Mouse (Mus musculus) kidney, postnatal 25 days (tissue): ENCODE measurements around the gene Ncapd3.

Experiments used
- DNase-seq, 2 experiments: peaks; one replicate each; pipeline ENCODE4 v3.0.0; 2021; ENCODE audit warnings: mixed read lengths in 2 of 2

The Ncapd3 gene

DNA sequence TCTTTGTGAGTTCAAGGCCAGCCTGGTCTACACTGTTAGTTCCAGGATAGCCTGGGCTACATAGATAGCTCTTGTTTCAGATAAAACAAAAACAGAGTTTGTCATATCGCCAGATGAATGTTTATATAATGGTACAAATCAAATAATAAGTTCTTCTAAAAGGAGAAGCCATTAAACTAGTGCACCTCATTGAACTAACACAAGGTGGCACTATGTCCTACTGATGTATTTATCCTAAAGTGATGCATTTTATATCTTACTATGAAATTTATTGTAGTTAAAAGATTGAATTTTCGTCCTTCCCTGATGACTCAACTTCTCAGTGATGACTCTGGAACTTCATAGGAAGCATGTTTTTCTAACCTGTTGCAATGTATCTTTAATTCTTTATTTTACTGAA lies 19.5 kb downstream of the Ncapd3 start:
- DNase-seq = no peak

DNA sequence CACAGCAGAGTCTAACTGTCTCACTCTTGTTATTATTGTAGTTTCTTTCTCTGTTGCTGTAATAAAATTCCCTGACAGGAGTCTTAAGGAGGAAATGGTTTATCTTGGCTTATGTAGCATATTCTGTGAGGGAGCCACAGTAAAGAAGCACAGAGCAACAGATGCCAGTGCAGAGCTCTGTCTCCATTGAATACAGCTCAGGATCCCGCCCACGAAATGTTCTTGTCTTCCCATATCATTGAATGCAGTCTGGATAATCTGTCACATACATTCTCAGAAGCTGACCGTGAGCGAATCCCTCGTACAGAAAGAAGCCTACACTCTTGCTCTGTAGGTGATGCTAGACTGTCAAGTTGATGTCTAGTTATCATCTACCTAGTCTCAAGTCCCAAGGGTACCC lies 28.4 kb downstream of the Ncapd3 start:
- DNase-seq = no peak

DNA sequence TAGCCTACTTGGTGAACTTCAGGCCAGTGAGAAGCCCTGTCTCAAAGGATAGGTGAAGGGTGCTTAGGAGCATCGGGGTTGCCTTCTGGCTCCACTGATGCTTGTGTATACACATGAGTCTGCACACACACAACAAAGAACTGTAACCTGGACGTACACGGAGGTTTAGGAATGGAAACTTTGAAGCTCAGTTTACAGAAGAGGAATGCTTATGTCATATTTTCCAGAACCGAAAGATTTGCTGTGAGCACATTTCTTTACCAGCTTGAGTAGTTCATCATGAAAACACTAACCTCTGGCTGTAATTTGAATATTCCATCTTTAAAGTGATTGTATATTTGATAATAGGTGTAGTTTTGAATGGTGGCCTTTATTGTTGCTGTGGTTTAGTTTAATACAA lies 40.9 kb downstream of the Ncapd3 start:
- no peak for DNase-seq

DNA sequence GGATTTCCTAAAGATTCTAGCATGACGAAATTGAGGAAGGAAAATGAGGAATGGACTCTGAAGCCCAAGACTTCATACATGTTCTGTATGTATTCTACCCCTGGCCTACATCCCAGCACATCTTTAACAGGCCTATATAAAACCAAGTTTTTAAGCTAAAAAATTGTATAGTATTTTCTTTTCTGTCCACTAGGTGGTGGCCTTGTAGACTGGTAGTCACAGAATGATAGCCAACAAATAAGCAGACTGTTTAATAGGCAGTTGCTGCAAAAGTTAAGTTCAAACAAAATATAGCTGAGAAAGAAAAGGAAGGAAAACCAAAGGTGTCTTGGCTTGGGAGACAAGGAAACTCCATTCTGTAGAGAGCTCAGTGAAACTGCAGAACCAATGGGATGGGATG lies 44.7 kb downstream of the Ncapd3 start:
- DNase-seq = no peak

DNA sequence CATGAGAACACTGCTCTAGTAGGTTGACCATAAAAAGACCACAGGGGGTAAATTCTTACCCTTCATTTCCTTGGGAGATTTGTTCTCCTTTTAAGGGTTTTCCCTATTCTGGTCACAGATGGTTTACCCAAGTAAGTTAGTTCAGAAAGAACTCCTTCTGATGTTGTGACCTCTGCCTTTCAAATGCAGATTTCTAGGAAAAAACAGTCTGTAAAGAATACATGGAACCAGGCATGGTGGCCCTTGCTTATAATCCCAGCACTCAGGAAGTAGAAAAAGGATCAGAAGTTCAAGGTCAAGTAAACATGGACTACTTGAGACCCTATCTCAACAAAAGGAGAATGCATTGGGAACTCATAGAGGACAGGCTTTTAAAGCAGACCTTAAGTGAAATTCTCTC lies 45.8 kb downstream of the Ncapd3 start:
- DNase-seq = no peak

DNA sequence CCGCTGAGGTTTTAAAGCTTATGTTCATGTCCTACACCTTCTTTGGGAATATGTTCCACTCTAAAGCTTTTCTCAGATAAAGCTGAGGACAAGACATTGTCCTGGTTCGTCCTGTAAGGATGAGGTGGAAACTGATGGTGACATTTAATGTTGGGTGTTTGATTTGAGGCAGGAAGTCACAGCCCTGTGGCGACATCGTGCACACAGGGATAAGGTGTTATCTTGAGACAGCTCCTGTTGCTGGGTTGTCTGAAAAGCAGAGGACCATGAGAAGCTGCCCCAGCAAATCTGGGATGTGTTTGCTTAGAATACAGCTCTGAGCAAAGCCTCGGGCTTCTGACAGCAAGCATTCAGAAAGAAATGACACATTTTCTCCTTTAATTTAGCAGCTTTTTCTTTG lies 56.3 kb downstream of the Ncapd3 start:
- no peak for DNase-seq

DNA sequence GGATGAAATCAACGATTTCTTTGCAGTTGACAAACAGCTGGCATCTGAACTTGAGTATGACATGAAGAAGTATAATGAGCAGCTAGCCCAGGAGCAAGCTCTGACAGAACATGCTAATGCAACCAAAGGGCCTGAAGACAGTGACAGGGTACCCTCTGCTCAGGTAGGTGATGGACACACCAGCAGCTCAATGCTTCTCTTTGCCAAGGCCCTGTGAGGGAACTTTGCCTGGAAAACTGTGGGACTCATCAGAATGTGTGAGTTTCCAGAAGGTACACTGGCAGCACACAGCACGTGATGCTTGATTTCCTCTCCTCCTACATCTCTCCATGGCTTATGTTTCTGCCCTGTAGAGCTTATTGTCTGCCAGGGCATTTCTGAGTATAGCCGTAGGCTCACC lies 57.4 kb downstream of the Ncapd3 start:
- DNase-seq = no peak

DNA sequence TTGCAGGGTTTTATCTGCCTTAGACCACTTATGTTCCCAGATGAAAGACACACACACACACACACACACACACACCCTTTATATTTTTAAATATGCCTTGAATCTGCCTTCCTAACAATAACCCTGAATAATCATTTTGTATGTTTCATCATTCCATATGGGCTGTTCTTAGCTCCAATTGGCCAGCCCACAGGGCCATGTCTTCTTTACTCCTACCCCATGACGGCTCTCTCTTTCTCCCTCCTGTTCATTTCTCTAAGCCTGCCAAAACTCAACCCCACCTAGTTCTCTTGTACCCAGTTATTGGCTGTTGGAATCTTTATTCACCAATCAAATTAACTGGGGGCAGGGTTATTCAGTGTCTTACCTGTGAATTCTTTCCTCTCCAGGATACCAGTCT lies 60.2 kb downstream of the Ncapd3 start:
- DNase-seq = no peak

DNA sequence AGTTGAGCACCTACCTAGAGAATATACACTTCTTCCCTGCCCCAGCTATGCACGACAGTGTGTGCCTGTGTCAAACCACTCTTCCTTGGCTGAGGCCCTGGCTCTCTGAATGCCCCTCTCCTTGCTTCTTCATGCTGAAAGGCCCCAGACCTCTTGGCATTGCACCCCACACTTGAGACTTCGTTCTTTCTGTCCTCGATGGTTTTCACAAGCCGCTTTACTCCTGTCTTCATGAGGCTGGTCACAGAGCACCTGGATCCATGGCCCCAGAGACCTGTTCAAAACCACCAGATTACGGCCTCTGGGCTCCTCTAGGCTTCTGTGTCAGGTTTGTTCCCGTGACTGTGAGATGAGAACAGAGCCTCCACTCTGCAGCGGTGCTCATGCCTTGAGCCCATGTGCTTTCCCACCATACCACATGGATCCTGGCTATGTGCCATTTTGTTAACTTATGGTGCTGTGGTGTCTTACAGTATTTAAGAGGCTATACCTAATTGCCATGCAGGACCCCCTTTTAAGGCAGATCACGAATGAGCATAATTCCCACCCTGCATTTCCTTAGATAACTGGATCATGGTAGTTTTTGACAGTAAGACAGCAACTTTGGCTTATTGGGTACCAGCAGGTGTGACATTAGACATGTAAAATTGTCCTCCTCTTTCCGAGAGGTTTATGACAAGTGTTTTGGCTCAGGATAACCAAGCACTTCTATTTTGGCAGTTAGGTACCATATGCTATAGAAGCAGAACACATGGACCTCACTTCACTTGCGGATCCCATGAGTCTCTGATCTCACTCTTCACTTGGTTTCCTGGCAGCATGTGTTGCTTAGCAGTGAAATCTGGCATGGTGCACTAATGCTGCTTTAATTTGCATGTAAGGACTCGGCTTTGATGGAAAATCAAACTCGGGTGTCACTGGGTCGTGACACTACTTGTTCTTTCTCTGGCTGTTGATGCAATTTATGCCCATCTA lies 61.1 kb downstream of the Ncapd3 start:
- no peak for DNase-seq

DNA sequence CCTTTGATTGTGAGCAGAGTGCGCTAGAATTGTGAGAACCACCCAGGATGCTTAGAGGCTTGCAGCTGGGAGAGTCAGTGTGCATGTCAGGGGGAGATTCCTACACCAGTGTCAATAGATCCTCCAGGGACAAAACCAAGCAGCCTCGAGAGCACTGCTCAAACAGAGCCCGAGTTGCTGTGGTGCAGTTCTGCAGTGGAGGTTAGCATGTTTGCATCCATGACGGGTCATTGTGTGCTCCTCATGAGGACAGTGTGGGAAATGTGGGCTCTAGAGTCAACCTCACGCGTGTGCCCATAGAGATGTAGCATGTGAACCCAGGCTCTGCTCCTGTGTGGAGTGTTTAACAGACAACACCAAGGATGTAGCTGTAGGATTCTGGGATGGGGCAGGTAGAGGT lies 62.9 kb downstream of the Ncapd3 start:
- no peak for DNase-seq

DNA sequence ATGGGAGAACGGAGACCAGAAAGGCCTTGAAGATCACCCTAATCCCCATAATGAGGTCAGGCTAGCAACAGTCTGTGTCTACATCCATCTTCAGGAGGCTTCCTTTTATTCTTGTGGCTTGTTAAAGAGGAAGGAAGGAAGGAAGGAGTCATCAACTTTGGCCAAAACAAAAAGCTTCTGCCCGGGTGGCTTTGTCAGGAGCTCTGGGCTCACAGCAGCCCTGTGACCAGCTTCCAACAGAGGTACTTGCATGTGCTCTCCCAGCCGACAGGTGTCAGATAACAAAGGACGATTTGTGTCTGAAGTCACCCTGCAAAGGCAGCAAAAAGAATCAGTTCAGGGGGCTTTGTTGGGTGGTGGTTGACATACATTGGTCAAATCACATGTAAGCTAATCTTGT lies 68.1 kb downstream of the Ncapd3 start:
- no peak for DNase-seq

DNA sequence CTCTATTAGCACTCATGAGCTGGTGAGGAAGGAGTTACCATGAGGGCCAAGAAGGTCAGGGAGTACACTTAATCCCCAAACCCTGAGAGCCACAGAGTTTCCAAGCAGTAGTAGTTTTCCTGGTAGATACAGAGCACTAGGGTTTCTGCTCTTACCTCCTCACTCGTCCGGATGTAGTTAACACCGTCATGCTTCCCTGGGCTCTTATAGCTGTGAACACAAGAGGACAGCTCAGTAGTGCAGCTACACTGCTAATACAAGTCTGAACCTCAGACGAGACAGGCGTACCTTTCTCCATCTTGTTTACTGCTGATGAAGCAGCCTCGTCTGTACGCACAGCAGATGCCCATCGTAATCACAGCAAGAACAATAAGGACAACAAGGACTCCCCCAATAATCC lies 68.6 kb downstream of the Ncapd3 start:
- DNase-seq = no peak

DNA sequence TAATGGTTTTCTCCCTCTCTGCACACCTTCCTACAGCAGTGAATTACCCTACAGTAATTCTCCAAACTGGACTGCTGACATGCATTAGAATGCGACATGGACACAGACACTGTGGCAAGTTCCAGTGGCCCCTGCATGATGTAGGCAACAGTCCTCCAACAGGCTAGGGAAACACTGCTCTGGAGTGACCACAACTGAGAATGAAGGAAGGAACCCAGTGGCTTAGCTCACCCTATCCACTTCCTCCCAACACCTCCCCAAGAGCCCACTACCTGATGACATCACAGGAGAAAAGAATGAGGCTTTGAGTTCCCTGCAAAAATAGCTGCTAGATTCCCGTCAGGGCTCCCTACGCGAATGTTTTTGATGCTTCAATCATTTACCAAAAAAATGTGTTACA lies 69.5 kb downstream of the Ncapd3 start:
- no peak for DNase-seq

DNA sequence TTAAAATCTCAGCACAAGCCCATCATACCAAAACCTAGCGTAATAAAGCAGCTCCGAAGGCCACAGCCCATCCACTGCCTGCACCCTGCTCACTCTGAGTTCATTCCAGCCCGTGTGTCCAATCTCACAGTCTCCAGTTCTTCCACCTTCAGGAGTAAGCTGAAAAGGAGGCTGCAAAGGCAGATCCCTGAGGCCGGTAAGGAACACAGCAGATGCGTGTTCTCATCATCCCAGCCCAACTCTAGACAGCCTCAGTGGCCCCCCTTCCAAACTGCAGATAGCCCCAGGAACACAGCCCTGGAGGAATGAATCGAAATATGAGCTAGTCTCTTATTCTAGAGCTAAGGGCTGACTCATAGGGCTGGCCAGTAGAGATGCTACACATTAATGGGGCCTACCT lies 71.5 kb downstream of the Ncapd3 start:
- DNase-seq = no peak

DNA sequence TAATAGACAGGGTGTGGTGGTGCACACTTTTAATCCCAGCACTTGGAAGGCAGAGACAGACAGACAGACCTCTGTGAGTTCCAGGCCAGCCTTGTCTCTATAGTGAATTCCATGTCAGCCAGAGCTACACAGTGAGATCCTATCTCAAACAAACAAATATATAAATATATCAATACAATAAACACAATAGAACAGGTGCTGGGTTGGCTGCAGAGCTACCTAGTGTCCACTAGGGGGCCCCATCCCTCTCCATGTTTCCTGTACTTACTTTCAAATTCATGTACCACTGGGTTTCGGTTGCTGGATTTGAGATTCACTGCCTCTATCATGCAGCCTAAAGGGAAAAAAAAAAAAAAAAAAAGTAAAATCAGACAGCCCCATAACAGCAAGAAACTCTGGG lies 76.1 kb downstream of the Ncapd3 start:
- peak in 1 of 2 experiments; percentile 59 for DNase-seq

DNA sequence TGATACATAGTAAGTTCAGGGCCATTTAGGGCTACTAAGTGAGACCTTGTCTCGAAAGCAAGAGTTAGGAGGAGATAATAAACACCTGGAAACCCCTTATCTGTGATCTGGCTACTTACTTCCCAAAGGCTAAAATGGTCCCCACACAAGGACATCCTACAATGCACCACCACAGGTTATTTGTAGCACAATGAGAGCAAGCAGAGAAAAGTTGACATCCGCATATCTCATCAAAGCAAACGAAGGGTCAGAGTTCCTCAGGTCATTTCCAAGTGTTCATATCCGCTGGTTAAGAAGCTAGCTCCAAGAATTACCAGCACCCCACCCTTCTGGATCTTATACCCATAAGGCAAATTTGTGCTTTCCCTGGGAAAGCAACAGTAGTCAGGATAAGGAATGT lies 78.5 kb downstream of the Ncapd3 start:
- peak in 1 of 2 experiments; percentile 31 for DNase-seq

DNA sequence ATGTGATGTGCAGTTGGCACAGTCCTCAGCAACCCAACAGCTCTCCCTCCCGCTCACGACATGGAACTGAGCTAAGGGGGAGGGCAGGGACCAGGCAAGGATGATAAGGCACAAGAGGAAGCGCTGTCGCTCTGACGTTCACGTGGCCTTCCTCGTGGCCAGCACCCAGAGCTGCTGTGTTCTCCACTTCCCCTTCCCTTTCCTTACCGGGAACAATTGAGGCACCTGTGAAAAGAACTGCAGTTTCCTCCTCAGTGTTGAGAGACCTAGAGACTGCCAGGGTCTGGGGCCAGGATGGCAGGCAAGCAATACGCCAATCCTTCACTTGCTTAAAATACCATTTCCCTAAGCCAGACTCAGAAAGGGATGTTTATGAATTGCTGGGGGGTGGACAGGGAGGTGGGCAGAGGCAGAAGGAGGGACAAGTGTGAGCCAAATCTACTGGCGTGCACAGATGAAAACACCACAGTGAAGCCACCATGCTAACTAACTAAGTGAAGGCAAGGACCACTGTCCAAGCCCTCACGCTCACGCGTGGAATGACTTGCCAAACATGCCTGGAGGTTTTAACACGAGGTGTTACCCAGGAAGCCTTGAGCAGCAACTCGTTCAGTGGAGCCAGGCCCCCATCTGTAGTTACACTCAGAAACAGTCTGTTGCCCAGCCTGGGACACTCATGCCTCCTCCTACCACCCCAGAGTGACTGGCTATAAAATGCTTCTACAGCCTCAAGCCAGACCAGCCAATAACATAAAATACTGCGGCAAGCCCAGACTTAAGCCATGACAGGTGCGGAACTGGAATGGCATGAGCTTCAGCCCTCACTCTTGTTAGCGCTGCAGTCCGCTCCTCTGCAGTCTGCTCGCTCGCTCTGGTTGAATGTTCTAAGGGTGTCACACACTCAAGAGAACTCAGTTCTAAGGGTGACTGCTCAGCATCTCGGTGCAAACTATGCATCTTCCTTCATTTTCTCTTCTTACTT lies 79.8 kb downstream of the Ncapd3 start:
- peak; percentile 75 to 93 for DNase-seq

DNA sequence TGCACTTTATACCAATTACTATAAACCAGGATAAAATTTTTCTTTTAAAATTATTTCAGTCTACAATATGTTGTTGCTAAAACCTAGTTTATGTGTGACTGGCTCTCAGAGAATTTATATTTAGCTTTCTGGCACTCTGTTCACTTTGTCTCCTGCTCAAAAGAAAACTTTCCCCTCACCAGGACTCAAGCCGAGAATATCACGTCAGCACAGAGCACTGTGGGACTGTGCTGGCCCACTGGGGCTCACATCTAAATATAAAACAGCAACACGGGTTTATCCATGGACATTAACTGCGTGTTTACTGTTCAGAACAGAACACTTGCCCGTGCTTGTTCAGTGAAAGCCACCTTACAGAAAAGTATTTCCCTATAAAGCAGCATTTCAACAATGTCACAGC lies 80.7 kb downstream of the Ncapd3 start:
- DNase-seq = no peak

DNA sequence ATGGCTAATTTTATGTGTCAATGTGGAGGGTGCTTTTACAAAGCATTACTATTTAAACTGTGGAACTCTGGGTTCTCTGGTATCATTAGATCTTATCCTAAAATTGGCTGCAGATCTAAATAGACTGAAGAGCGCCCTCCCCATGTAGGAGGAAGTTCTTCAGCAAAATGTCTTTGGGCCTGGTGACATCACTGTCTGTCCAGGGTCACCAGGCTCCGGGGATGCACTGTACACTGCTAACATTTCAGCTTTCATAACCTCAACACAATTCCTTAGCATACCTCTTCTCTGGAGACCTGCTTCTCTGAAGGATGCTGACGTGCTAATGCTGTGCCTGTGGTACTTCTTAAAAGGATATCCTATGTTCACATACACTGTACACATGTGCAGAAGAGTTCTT lies 81.8 kb downstream of the Ncapd3 start:
- DNase-seq = no peak

DNA sequence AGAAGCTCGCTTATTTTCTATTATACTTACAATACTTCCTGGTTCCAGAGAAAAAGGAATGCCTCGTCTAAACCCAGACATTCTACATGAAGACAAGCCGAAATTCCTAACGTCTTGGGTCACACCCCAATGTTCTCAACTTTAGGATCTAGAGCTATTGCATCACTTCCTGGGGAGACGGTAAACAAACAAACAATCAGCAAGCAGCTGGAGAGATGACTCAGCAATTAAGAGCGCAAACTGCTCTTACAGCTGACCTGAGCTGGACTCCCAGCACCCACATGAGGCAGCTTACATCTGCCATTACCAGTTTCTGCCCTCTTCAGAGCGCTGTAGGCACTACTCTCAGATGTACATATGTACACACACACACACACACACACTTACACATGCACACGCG lies 91.3 kb downstream of the Ncapd3 start:
- no peak for DNase-seq

DNA sequence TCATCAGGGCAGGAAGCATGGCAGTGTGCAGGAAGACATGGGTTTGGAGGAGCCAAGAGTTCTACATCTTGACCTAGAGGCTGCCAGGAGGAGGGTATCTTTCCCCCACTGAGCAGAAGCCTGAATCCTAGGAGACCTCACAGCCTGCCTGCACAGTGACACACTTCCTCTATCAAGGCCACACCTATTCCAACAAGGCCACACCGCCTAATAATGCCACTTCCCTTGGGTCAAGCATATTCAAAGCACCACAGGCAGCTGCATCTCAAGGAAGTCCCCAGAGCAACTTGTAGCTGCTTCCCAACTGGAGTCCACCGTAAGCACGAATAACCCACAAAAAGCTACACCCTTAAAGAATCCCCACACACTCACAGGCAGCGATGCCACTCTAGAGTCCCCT lies 92.1 kb downstream of the Ncapd3 start:
- DNase-seq = no peak

DNA sequence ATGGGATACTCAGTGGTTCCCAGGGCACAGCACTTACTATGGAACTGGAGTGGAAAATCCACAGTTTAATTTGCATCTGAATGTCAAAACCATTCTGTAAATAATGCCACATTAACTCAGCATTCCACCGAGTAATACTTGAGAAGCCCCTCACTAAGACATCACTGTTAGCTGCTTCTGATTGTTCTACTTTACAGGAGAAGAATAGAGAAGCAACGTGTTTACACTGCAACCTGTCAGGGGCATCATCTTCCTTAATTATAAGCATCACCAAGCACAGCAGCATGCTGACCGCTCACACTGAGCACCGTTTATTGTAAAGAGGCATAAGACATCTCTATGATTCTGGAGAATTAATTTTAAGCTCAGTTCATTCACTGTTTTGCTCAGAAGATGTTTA lies 93.0 kb downstream of the Ncapd3 start:
- DNase-seq = no peak

DNA sequence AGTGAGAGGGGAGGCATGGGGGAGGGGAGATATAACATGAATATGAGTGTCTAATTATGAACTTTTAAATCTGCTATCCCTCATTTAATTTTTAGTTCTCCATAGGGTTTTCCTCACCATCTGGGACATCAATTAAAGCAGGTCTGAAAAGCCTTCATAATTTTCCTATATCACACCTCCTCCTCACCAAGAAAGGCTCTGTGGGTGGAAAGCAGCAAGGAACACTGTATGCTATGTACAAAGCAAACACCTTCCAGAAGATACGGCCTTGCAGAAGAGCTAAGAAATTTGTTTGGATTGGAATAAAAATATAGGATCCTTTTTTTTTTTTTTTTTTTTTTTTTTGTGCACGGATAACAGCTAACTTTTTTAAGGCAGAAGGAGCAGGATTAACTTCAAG lies 94.0 kb downstream of the Ncapd3 start:
- no peak for DNase-seq

DNA sequence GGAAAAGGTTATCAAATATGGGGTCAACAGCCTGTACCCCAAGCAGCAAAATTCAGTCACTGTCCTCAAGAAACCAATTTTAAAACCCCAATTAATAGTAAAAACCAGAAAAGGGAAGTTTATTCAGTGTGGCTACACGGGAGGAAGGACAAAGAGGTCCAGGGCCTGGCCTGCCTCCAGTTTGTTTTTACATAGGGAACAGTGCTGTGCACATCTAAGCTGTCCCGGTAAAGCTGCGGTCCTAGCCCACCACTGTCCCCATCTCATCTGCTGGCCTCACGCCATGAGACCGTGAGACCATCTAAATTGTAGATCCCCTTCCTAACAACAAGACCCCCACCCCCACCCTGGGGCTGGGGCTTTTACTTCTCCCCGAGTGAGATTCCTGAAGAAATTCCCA lies 95.5 kb downstream of the Ncapd3 start:
- peak in 1 of 2 experiments; percentile 43 for DNase-seq
